Mouse (Mus musculus): Measurements from ENCODE around the gene Dazap1.
A peak's percentile ranks its signal among the peaks of the same experiment; 100 is the strongest.

Dazap1 gene

GRCm38 (mm10) chr10:80250059-80250458 lies 11.2 kb upstream of the Dazap1 start:
- no peak for DNase-seq

GRCm38 (mm10) chr10:80250573-80250972 lies 10.7 kb upstream of the Dazap1 start:
- DNase-seq: no peak

- DNase-seq: no peak
Measured at GRCm38 (mm10) chr10:80252011-80252410, 9.3 kb upstream of the Dazap1 start.

- no peak for DNase-seq
Measured at GRCm38 (mm10) chr10:80252493-80253274, 8.6 kb upstream of the Dazap1 start.

- DNase-seq: no peak
Measured at GRCm38 (mm10) chr10:80253551-80253950, 7.7 kb upstream of the Dazap1 start.

GRCm38 (mm10) chr10:80254331-80255297 lies 6.7 kb upstream of the Dazap1 start:
- DNase-seq: no peak

- DNase-seq: no peak
Measured at GRCm38 (mm10) chr10:80255881-80256535, 5.3 kb upstream of the Dazap1 start.

GRCm38 (mm10) chr10:80257936-80258335 lies 3.4 kb upstream of the Dazap1 start:
- no peak for DNase-seq

GRCm38 (mm10) chr10:80258752-80259462 lies 2.4 kb upstream of the Dazap1 start:
- DNase-seq: no peak

GRCm38 (mm10) chr10:80259463-80259805 lies 1.9 kb upstream of the Dazap1 start:
- DNase-seq: no peak

GRCm38 (mm10) chr10:80259861-80260641 lies 1.2 kb upstream of the Dazap1 start:
- DNase-seq: peak; percentile 74

- DNase-seq: peak; percentile 97
Measured at GRCm38 (mm10) chr10:80261585-80261968, 291 bp downstream of the Dazap1 start.

- DNase-seq: no peak
Measured at GRCm38 (mm10) chr10:80262169-80262568, 883 bp downstream of the Dazap1 start.

GRCm38 (mm10) chr10:80262776-80263365 lies 1.6 kb downstream of the Dazap1 start:
- no peak for DNase-seq

GRCm38 (mm10) chr10:80264341-80265148 lies 3.3 kb downstream of the Dazap1 start:
- DNase-seq: peak; percentile 100

GRCm38 (mm10) chr10:80265149-80265486 lies 3.8 kb downstream of the Dazap1 start:
- no peak for DNase-seq

- DNase-seq: no peak
Measured at GRCm38 (mm10) chr10:80270099-80270498, 8.8 kb downstream of the Dazap1 start.

- DNase-seq: no peak
Measured at GRCm38 (mm10) chr10:80270734-80271181, 9.5 kb downstream of the Dazap1 start.

- no peak for DNase-seq
Measured at GRCm38 (mm10) chr10:80271186-80271843, 10.0 kb downstream of the Dazap1 start.

Measured in embryo, embryonic 11 days (tissue).